Mouse (Mus musculus): ENCODE results near the gene Zfand3. TPM values are rescaled to one million over a fixed set of nuclear protein-coding genes. Genes with fewer than 3 reads are reported as not detected.
A peak's percentile ranks its signal among the peaks of the same experiment; 100 is the strongest.

The Zfand3 gene
- total RNA-seq, 2 experiments from 2014 or later = 120 to 131 TPM

- peak in 1 of 2 experiments; percentile 38 for DNase-seq
These were observed 47.2 kb downstream of the Zfand3 start for GRCm38 (mm10) chr17:30051523-30052346.

DNA sequence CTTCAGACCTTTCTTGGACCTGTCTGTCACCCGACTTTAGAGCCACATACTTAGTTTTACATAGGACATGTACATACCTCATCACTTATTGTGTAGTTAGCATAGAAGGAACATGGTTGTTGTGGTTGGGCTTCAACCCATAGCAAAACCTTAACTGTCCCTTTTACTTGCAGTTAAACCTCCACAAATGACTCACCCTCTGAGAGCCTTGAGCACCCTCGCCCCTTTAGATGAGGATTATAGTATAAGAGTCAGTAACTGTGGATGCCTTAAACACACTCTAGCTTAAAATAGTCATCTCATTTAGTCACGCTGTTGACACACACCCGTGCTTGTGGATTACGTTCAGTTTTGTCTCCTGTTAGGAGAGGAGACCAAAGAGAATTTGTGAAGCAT is 47.8 kb downstream of the Zfand3 start:
- DNase-seq = no peak

GRCm38 (mm10) chr17:30053463-30053862 is 48.9 kb downstream of the Zfand3 start:
- DNase-seq = peak in 1 of 2 experiments; percentile 45

- DNase-seq = no peak
These were observed 49.3 kb downstream of the Zfand3 start for GRCm38 (mm10) chr17:30053871-30054270.

GRCm38 (mm10) chr17:30056226-30056625 is 51.7 kb downstream of the Zfand3 start:
- peak in 1 of 2 experiments; percentile 48 for DNase-seq

DNA sequence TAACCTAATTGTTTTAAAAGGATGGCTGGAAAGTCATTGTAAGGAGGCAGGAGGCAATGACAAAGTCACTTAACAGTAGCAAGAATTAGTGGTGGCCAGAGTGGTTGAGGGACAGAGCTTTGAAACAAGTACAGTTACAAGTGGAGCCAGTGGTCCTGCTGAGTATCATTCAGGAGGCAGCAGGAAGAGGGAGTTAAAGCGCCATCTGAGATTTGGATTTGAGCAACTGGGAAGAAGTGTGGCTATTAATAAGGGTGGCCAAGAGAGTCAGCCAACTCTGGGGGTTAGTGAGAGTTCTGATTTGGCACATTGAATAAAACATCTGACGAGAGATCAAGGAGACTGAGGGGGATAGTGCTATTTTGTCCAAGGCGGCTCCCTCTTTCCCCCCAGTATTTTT is 54.1 kb downstream of the Zfand3 start:
- DNase-seq = peak; percentile 40 to 41

GRCm38 (mm10) chr17:30059066-30059465 is 54.5 kb downstream of the Zfand3 start:
- DNase-seq = no peak

DNA sequence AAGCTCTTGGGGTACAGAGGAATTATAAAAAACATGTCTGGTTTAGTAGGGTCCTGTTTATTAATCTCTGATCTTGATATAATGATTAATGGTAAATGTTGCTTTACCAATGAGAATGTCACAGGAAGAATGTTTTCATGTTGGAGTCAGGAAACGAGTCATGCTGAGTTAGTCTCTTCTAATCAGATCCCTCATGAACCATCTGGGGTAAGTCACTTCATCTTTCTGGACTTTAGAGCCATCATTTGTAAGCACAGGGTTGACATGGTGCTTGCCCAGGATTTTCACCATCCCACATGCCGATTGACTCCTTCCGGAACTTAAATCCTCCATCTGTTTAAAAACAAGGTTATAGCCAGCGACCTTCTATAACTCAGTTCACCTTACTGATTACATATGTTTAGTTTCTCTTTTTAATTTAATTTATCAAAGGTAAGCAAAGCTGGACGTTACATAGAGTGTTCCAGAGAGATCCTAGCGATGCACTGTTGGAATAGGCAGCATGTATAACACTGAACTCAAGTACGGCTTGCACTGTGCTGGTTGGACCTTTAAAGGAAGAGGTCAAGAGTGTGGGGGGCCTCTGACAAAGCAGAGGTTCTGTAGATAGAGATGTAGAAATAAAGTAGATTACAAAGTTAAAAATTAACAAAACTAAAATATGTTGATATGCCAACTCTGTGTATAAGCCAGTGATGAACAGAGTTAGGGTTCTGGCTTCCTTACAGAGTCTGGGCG is 56.7 kb downstream of the Zfand3 start:
- no peak for DNase-seq

GRCm38 (mm10) chr17:30063849-30064248 is 59.3 kb downstream of the Zfand3 start:
- no peak for DNase-seq

- DNase-seq = no peak
These were observed 60.2 kb downstream of the Zfand3 start for GRCm38 (mm10) chr17:30064746-30065145.

GRCm38 (mm10) chr17:30069776-30070175 is 65.2 kb downstream of the Zfand3 start:
- DNase-seq = no peak

DNA sequence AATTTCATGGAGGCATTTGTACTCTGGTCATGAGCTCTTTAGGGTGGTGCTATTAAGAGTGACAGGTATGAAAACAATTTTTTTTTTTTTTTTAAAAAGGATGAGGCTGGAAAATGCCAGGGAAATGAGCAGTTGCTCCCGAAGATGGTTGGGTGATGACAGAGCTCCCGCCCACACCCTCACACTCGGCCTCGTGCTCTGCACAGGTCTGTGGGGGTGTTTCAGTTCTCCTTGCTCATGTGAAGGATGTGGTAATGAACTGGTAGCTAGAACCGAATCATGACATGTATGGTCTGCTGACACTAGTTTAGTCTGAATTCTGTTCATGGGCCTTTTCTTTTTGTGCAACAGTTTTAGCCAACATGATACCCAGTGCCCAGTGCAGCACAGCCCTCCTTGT is 66.1 kb downstream of the Zfand3 start:
- no peak for DNase-seq

GRCm38 (mm10) chr17:30072613-30073012 is 68.1 kb downstream of the Zfand3 start:
- DNase-seq = no peak

GRCm38 (mm10) chr17:30075896-30076295 is 71.4 kb downstream of the Zfand3 start:
- no peak for DNase-seq

DNA sequence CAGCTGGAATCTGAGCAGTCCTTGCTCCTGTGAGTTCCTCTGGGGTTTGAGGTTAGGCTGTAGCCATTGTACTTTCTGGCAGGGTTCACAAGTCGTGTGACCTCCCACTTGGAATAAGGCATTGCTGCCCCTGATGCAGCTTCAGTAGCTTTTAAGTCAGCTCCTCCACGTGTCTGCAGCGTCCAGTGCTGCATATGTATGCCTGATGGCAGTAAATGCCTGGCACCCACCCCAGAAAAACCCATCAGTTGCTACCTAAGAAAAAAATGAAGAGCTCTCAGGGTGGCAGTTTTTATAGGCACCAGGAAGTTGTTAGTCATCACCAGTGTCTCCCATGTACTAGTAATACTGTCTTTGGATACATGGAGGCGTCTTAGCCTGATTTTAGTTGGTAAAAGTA is 79.5 kb downstream of the Zfand3 start:
- DNase-seq = peak in 1 of 2 experiments; percentile 37

DNA sequence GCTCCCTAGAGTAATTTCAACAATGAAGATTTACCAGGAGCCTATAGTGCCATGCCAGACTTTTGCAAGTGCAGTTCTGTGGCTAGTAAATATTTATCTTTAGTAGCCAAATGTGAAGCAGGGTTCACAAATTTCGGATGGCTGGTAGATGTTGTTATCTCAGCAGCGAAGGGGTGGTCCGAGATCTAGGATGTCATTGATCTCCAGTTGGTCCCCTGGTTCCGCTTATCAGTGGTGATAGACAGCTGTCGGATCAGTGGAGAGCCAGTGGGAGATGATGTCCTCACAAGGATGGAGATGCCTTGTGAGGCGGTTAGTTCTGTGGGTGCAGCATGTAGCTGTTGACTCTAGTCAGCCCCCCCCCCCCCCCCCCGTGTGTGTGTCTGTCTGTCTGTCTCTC is 82.2 kb downstream of the Zfand3 start:
- DNase-seq = no peak

DNA sequence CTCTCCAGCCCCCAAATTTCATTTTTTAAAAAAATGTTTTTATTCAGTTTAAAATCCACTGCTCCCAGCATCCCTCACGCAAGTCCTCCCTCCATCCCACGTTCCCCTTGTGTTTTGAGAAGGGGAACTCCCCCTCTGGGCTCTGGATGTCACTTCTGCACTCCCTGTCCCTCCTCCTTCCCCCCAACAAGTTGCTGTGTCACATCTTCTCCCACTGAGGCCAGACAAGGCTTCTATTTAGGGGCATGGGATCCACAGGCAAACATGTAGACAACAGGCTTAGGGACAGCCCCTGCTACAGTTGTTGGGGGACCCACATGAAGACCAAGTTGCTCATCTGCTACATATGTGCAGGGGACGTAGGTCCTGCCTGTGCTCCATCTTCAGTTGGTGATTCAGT is 83.9 kb downstream of the Zfand3 start:
- no peak for DNase-seq

- peak in 1 of 2 experiments; percentile 27 for DNase-seq
These were observed 85.9 kb downstream of the Zfand3 start for GRCm38 (mm10) chr17:30090416-30090815.

DNA sequence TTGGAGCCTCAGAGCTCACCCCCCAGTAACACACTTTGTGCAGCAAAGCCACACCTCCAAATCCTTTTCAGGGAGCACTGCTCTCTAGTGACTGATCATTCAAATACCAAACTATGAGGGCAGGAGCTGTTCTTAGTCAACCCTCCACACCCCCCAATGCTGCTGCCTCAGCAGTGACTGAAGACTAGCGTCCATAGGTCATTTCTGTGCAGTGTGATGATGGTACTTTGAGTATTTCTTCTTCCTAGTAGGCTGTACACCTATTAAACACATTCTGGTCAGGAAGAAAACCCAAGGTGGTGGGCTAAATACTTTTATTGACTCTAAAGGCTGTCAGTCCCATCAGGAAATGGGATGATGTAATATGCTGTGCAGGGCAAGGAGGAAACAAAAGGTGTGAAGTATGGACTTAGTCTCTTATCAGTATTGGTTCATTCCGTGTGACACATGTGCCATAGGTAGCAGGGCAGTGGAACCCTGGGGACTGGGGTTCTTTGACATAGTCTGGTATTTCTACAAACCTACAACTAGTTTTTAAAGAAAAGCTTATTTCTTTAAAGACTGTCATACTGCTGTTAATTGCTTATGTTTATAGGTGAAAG is 88.7 kb downstream of the Zfand3 start:
- no peak for DNase-seq

DNA sequence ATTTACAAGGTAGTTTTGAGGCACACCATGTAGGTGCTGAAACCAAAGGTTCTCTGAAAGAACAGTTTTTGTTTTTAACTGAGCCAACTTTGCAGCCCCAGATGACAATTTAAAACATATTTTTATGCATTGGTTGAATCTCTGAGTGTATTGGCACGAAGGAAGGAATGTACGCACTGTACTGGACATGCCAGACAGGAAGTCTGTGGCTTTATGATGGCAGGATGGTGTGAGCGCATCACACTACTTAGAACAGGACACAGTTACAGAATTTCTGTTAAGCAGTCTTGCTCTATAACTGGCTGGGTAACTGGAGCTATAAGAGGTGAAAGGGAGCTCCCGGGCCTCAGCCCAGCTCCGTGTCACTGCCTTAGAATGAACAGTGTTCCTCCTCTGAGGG is 92.6 kb downstream of the Zfand3 start:
- DNase-seq = no peak

- DNase-seq = no peak
These were observed 93.1 kb downstream of the Zfand3 start for GRCm38 (mm10) chr17:30097677-30098076.

DNA sequence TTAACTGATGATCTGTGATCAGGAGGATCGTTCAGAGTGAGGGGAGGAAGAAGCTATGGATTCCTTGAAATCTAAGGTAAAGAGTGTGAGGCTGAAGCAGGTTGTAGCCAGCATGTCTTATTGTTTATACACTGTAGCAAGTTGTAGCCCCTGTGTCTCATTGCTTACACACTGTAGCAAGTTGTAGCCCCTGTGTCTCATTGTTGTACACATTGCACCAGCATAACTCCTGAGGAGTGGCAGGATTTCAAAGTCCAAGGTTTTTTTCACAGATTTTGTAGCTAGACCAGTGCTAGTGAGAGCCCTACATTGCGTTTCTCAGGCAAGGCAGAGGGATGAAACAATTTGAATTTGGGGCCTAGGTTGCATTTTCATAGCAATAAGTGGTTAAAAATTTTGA is 95.1 kb downstream of the Zfand3 start:
- DNase-seq = no peak

GRCm38 (mm10) chr17:30101801-30102200 is 97.3 kb downstream of the Zfand3 start:
- DNase-seq = no peak

Data from heart, adult 18-20 months (tissue).